Mouse (Mus musculus) spleen, postnatal 4 days (tissue): ENCODE results near the gene Psmc3ip.
"Not testable (repeated sequence)": the region's sequence is repeated elsewhere in the genome, so short reads cannot be mapped to it uniquely, and the experiment has no call there.

Source experiments
- DNase-seq, 2 experiments: peaks; one replicate each; pipeline ENCODE4 v3.0.0; 2022; ENCODE audit warnings: low spot score in 2 of 2

Psmc3ip gene

DNA sequence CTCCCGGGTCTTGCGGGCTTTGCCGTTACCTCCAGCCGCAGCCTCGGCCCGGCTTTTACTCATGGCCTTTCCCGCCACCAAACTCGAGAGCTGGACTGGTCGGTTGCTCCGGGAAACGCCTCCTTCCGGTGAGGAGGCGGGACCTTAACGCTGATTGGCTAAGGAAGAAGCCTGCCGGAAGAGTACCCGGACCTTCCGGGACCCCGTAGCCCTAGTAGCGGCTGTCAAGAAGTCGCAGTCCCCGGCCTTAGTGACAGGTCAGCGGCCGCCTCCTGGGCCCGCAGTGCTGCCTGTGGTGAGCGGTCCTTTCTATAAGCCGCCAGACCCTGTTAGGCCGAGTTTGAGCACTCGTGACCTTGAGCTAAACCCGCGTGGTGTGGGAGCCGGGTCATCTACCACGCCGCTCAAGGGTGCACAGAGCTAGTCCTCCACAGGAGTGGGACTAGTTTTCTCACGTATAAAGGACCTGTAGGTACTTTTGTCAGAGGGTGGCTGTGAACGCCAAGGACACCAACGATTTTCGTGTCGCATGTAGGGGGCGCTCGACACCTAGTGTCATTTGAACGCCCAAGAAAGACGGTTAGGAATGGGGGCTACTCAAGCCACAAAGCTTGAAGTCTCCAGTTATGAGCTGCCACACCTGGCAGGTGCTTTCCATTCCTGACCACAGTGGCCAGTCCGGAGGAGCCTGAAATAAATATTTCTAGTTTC is at the start of gene Psmc3ip:
TSS of gene Psmc3ip (minus strand) at position 123 of the 711 bp plus-strand sequence.
- DNase-seq: peak; percentile 94 to 96

DNA sequence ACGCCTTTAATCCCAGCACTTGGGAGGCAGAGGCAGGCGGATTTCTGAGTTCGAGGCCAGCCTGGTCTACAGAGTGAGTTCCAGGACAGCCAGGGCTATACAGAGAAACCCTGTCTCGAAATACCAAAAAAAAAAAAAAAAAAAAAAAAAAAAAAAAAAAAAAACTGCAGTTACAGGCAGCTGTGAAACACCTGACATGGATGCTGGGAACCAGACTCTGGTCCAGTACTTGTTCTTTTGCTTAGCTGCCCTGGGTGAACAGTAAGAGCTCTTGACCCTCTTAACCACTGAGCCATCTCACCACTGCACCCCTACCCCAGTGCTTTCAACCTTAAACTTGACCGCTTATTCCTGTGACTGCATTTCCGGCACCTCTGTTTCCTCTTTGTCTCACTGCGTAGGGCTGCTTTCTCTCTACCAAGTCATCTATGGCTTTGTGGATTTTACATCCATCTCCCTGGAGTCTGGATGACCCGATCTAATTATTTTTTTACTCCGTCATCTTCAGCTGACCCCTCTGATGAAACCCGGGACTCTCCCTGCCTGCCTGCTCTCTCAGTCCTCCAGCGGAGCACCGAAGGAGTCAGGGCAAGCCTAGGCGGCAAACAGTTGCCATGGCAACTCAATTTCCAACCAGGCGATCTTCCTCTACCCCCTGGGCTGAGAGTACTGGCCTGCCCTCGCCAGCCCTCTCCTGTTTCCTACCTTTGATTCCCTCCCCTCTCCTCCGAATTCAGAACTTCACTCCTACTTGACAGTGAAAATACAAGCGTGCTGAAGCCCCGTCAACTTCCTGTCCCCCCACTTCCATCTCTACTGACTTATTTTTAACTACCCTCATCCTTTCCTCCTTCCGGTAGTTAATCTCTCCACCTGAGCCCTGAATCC is 48.3 kb upstream of the Psmc3ip start:
- DNase-seq: no peak

DNA sequence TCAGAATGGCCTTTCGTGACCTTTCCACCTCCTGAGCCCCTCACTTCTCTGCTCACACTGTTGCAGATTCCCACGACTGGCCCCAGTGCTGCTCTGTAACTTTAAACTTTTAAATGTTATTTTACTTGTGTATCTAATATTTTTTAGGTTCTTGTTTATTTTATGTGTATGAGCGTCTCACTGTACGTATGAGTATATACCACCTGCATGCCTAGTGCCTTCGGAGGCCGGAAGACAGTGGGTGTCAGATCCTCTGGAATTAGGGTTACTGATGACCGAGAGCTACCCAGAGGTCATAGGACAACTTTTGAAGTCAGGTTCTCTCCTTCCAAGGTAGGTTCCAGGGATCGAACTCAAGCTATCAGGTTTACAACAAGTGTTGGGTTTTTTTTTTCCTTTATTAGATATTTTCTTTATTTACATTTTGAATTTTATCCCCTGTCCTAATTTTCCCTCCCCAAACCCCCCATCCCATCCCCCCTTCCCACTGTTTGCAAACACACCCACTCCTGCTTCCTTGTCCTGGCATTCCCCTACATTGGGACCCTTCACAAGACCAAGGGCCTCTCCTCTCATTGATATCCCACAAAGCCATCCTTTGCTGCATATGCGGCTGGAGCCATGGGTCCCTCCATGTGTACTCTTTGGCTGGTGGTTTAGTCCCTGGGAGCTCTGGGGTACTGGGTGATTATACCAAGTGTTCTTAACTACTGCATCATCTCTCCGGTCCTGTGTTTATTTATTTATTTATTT is 47.2 kb upstream of the Psmc3ip start:
- DNase-seq: no peak

DNA sequence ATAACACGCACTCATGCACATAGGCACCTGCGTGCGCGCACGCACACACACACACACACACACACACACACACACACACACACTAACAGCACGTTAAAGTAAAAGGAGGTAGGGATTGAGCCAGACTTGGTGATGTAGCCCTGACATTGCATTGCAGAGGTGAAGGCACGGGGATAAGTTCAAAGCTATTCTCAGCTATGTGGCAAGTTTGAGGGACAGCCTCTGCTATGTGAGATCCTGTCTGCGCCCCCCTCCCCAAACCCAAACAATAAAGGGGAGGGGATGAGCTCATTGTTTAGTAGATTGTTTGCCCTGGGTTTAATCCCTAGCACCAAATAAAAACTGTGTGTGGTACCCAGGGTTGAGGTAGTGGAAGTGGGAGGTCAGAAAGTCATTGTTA is 45.9 kb upstream of the Psmc3ip start:
- DNase-seq: no peak

DNA sequence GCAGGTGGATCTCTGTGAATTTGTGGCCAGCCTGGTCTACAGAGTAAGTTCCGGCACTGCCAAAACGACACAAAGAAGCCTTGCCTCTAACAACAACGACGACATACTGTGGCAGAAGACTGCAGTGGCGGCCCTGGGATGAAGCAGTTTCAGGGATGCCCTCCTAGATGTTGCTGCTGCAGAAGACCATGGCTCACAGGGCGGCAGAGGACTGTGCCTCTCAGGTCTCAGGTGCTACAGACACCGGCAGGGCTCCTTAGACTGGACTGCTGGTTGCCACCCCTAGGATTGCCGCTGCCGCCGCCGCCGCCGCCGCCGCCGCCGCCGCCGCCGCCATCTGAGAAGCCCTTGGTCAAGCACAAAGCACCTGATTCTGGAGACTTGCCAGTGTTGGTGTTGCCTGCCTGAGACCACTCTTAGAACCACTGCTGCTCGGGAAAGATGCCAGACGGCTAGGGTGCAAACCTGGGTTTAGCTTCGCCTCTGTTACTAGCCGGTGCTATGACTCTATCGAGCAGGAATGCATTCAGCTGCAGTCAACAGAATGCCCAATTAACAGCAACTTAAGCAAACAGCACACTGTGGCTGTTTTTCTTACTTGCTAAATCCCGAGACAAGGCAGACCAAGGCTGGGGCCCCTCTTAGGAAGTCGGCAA is 45.1 kb upstream of the Psmc3ip start:
- no peak for DNase-seq

DNA sequence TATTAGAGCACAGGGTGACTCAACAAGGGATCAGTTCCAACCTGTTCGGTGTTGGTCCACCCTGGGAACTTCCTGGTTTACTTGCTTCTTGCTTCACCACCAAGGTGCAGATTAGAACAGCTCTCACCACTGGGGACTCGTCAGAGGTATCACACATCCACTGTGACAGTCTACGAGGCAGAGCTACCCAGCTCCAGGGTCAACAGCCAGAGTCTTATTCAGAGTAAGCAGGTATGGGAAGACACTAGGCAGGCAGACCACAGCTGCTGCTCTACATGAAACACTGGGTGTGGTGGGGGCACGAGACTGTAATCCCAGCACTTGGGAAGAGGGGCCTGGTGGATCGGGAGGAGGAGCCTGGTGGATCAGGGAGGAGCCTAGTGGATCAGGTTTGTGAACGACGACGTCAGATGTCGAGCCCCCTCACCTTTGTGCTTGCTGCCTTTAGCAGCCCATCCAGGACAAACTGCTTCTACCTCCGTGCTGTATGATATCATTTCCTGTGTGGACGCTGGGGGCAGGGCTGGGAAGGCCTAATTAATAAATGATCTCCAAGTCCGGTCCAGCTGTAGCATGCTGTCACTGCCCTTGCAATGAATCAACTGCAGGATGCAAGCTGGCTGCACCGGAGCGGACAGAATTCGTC is 43.4 kb upstream of the Psmc3ip start:
- no peak for DNase-seq

DNA sequence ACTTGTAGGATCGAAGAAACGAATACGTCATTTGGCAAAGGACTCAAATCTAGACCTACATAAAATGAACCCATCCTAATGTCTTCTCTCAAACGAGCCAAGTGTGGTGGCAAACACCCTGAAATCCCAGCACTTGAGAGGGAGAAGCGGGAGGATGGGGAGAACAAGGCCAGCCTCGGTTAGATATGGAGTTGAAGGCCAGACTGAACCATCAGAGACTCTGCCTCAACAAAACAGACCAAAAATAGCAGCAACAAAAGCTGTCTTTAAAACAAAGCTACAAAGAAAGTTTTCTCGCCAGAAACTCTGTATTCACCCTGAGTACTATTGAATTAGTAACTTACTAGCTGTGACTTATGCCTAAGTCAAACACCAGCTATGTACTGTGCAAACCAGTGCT is 41.8 kb upstream of the Psmc3ip start:
- DNase-seq: no peak

DNA sequence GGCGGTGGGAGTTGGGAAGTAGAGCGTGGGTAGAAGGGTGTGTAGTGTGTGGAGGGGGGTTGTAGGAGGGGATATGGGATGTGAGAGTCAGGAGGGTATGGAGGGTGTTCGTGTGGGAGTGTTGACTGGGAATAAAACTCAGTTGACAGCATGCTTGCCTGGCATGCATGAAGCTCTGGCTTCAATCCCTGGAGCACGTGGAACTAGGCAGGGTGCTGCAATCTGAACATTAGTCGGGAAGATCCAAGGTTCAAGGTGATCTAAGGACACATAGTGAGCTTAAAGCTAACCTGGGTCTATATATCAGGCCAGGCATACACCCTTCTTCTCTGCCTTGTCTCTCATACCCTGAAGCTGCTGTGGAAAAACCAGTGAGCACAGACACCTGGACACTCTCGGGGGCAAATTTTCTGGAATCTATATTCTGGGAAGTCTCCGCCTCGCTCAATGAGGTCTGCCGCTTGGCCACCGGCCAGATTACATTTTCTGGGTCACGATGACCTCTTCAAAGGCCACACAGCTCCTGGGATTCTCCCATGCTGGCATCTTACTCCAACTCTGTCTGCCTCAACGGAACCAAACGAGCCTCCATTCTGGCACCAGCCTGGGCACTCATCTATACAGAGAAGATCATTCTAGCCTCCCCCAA is 39.1 kb upstream of the Psmc3ip start:
- DNase-seq: no peak

DNA sequence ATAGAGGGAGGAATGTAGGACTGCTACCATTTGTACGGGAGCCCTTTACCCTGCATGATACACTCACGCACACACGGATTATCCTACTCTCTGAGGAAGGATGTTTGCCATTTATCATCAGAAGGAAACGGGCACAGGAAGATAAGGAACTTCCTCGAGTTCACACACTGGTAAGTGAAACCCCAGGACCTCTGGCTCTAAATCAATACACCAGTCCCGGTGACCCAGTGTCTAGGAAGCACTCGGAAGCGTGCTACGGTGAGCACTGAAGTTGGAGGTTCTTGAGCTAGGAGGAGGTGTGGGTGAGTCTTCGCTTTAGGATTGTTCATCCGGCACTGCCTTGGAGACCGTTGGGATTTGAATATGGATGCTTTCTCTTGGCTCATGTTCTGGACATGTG is 37.8 kb upstream of the Psmc3ip start:
- no peak for DNase-seq

DNA sequence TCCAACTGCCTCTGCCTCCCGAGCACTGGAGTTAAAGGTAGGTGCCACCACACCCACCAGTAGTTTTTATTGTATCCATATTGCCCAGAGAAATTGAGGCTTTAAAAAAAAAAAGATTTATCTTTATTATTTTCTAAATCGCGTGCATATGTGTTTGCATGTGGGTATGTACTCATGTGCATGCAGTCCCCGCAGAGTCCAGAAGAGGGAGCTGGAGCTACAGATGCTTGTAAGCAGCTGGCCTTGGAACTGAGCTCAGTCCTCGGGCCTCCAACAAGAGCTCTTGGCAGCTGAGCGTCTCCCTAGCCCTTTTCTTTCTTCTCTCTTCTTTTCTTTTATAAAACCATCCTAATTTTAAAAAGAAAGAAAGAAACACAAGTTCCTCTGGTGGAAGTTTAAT is 36.5 kb upstream of the Psmc3ip start:
- DNase-seq: peak; percentile 36 to 70

DNA sequence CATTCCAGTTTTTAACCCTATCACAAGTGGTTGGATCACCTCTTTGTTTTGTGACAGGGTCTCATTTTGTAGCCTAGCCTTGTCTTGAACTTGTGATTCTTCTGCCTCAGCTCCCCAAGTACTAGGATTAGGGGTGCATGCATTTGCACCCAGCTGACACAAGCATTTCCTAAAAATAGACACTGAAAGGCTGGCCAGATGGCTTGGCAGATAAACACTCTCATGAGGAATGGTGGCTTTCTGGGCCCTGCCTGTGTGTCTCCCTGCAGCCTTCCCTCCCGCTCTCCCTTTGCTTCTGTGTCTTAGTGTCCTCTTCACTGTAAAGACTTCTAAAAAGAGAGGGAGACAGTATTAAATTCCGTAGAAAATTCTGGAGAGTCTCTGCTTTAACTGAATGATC is 36.0 kb upstream of the Psmc3ip start:
- DNase-seq: no peak

DNA sequence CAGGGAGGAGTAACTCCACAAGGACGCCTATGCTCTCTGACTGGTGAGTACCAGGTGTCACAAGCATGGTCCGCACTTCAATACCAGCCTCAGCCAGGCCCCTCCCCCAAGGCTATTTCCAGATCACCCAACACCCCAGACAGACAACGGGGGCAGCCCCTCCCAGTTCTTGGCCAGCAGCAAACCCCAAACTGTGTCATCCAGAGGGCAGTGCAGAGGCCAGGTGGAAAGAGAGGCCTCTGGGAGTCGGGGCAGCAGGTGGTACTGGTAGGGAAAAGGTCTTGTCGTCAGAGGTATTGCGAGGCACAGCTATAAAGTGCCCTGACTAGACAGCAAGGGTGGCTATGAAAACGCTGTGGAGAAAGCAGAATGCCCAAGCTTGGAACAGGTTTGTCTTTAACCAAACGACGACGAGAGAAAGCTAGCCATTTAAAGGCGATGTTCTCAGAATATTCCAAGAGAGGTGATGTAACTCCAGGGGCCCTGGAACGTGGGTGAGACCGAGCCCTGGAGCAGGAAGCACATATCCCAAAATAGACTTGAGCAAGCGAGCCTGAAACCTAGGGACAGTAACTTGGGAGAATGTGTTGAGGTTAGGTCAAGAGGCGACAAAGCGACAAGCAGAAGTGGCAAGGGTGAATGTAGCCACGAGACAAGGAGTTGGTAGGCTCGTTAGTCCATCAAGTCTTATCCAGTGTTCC is 35.0 kb upstream of the Psmc3ip start:
- DNase-seq: no peak

DNA sequence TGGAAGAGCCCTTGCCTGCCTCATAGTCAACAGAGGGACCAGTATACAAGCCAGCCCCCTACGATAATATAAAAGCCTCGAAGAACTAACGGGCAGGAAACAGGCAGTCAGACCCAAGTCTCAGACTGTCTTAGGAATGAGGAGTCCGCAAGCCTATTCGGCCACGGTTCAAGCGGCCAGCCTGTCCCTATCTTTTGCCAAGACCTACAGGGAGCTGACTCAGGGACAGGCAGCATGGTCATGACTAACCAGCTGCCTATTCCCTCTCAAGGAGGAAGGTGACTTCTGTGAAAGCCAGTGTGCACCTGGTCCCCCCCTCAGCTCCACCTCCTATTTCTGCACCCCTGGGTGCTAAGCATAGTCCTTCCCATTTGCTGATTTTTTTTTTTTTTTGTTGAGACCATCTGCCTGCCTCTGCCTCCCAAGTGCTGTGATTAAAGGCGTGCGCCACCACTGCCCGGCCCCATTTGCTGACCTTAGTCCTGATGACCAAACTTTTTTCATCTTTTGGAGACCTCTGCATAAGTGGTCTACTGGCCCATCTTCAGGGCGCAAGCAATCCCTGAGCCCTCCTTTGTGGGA is 33.9 kb upstream of the Psmc3ip start:
- DNase-seq: no peak

DNA sequence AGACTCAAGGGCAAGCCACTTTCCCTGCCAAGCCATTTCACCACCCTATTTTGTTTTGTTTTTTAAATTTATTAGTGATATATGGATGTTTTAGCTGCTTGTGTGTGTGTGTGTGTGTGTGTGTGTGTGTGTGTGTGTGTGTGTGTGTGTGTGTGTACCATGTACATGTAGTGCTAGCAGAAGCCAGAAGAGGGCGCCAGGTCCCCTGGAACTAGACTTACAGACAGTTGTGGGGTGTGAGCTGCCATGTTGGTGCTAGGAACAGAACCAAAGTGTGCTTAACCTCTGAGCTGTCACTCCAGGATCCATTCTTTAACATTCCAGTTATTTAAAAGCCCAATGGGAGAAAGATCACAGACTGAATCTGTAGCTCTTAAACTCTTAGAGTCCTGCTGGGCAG is 31.8 kb upstream of the Psmc3ip start:
- DNase-seq: no peak

DNA sequence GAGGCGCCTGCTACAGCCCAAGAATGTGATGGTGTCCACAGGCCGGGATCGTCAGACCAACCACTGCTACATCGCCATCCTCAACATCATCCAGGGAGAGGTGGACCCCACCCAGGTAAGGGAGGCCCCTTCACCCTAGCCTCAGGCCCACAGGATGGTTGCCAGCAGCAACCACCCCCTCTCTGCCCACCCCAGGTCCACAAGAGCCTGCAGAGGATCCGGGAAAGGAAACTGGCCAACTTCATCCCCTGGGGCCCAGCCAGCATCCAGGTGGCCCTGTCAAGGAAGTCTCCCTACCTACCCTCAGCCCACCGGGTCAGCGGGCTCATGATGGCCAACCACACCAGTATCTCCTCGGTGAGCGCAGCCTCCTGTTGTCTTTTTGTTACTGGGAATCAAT is 29.8 kb upstream of the Psmc3ip start:
- not testable (repeated sequence) for DNase-seq

DNA sequence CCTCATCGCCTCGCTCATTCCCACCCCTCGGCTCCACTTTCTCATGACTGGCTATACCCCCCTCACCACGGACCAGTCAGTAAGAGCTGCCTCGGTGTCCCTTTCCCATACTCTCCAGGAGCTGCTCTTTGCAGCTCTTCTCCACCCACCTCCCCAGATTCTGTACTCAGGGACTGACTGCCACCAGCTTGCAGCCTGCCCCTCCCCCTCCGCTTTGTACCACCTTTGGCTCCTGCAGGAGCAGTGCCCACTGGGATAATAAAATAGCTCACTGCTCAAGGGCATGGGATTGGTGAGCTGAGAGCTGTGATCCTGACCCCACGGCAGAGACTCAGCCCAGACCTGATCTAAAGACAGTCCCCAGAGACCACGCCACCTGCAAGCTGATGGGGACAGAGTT is 29.3 kb upstream of the Psmc3ip start:
- not testable (repeated sequence) for DNase-seq

DNA sequence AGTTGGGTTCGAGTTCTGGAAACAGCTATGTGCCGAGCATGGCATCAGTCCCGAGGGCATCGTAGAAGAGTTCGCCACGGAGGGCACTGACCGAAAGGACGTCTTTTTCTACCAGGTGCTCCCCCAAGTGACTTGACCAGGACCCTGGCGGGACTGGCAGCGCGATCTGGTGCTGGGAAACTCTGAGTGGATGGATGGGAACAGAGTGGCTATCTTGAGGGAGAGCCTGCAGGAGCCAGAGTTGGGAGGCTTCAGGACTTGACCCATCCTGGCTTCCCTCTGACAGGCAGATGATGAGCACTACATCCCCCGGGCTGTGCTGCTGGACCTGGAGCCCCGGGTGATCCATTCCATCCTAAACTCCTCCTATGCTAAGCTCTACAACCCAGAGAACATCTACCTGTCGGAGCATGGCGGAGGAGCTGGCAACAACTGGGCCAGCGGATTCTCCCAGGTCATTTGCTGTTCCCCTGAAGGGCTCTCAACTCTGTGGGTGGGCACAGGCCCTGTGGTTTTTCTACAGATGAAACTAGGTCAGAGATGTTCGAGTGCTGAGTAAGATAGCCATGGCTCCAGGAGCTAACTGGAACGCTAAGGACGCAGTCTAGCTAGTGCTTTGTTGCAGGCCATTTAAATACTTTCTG is 25.4 kb upstream of the Psmc3ip start:
- DNase-seq: peak in 1 of 2 experiments; percentile 73

DNA sequence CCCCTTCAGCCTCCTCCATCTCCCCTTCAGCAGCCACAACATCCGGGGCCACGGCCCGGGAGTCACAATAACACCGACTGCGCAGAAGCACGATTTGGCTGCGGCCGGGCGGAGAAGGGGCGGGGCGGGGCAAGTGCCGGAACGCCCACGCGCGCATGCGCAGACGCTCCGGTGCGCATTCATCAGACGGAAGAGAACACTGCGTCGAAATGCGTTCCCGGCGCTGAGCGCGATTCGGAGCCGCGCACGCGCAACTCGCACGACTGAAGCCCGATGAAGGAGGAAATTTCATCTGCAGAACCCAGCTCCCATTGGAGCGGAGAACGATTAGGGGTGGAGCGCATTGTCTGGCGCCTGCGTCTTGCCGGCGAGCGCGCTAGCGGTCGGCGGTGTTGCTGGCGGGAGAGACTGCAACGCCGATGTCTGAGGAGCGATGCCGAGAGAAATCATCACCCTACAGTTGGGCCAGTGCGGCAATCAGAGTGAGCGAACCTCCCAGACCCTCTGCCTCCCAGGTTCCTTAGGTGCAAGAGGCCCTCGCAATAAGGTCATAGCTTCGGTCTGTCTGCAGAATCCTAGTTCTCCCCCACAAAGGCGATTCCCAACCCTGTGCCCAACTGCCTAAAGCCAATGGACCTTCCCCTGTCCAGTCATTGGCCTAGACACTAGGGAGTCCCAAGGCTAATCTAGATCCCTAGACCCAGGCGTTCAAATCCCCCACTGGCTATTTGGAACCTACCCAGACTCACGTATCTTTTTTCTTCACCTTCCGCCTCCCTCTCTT is 24.7 kb upstream of the Psmc3ip start, which contains the start of the genes Retreg3 and Tubg1:
TSS of gene Retreg3 (minus strand) at position 133 of the 784 bp plus-strand sequence.
TSS of gene Tubg1 (plus strand) at position 178 of the 784 bp plus-strand sequence.
- DNase-seq: peak; percentile 99 to 100
